ENCODE assay signal across 9 mouse cellular contexts in genomic region chr8:94183117-94183516, GRCm38 (mm10). TPM values are rescaled to one million over a fixed set of nuclear protein-coding genes. Genes with fewer than 3 reads are reported as not detected.
A peak's percentile ranks its signal among the peaks of the same experiment; 100 is the strongest.
DNase-seq lines count a peak whose midpoint lies in the region; ATAC-seq and TF ChIP-seq lines count a peak whose summit lies in the region.
"Had no signal": no experiment of that assay in that cellular context is flagged by ENCODE, and none has a peak within 500 bp of the region (broad histone marks: within the 10 kb centered on the region; RNA-seq: fewer than 3 reads in every experiment).

No protein-coding gene starts in this region.

- TF ChIP-seq POLR2A in CH12.LX (IDR thresholded peaks at IDR 0.05; ENCODE audit: low read depth, low read length): peak; percentile 69

- no peak; the same call in none of the 2 replicates for TF ChIP-seq RAD21 in CH12.LX (IDR thresholded peaks at IDR 0.05; ENCODE audit: low read depth, low read length)

- H3K4me2 ChIP-seq in CH12.LX (ENCODE audit: insufficient read depth, low read depth, poor library complexity, severe bottlenecking): peak overlapping the region; percentile 93
- peak overlapping the region; percentile 52 for H3K4me2 ChIP-seq in forebrain, embryonic 13.5 days

- peaks cover 21 to 51% of the 10 kb centered on the region in 2 experiments for H3K4me1 ChIP-seq in CH12.LX (ENCODE audit: control insufficient read depth in 1 of 2, insufficient read depth in 2 of 2)
- H3K4me1 ChIP-seq in forebrain, embryonic 13.5 days: peaks cover 42% of the 10 kb centered on the region

- H3K79me2 ChIP-seq in CH12.LX (replicated peaks; ENCODE audit: control insufficient read depth, extremely low read depth, insufficient read depth, poor library complexity, severe bottlenecking): peaks cover 4% of the 10 kb centered on the region; the same call in 1 of the 2 replicates

- peak overlapping the region; percentile 94 for H3K27ac ChIP-seq in CH12.LX (ENCODE audit: insufficient read depth, low read depth)
- H3K27ac ChIP-seq in forebrain, embryonic 13.5 days: no peak overlapping the region
- peak overlapping the region; percentile 69 for H3K27ac ChIP-seq in layer of hippocampus, adult 2 months

- intact Hi-C loops in heart, postnatal 25 days (cut with DNase I): no loop called here

- in situ Hi-C loops in CH12.LX (cut with MboI; ENCODE audit: low pct_ligation_motif_present, low pct_unique_long_range_greater_than_20kb, low sequenced_read_pairs): loop anchor here (25.0 kb wide), 1 partner anchor 496 kb away; no protein-coding TSS in a partner anchor

- H3K4me3 ChIP-seq in CH12.LX (replicated peaks in 1 of 3; ENCODE audit: low read depth in 2 of 3, low read length in 2 of 3, poor library complexity in 1 of 3): peak overlapping the region; percentile 39 to 54 (median 51)
- H3K4me3 ChIP-seq in forebrain, embryonic 13.5 days: peak overlapping the region; percentile 2
- peak overlapping the region; percentile 41 for H3K4me3 ChIP-seq in layer of hippocampus, adult 2 months

- peak; percentile 92 for DNase-seq in CH12.LX (ENCODE audit: extremely low read depth)
- DNase-seq in adrenal gland, postnatal 25 days: peak; percentile 82
- DNase-seq in heart, postnatal 25 days (ENCODE audit: low spot score): peak; percentile 64
- DNase-seq in layer of hippocampus, adult 2 months (ENCODE audit: low spot score in 2 of 2): peak; percentile 70 to 76
- DNase-seq in lung, postnatal 25 days (ENCODE audit: low spot score): peak; percentile 79
- peak; percentile 69 for DNase-seq in retina, embryonic 14.5 days (ENCODE audit: low spot score)
- DNase-seq in thymus, postnatal 25 days: peak; percentile 63

- peak overlapping the region; percentile 90 for H3K9ac ChIP-seq in CH12.LX (ENCODE audit: insufficient read depth, low read depth)
- no peak overlapping the region for H3K9ac ChIP-seq in forebrain, embryonic 13.5 days

- no peak for TF ChIP-seq EP300 in CH12.LX (IDR thresholded peaks at IDR 0.05; ENCODE audit: low read length)

- under 1% methylated on average over 16 of the region's 16 CpGs for WGBS in forebrain, embryonic 13.5 days

- H3K27me3 ChIP-seq in CH12.LX (replicated peaks): peaks cover 56% of the 10 kb centered on the region
- H3K27me3 ChIP-seq in forebrain, embryonic 13.5 days: peaks cover 91% of the 10 kb centered on the region

- ATAC-seq in forebrain, embryonic 13.5 days: peak; percentile 76

- peak in 1 of 2 experiments; percentile 81; a peak in 2 of 4 replicates for TF ChIP-seq CTCF in CH12.LX (conservative IDR thresholded peaks at IDR 0.05 in 1 of 2, IDR thresholded peaks at IDR 0.05 in 1 of 2; ENCODE audit: low read depth in 2 of 2, low read length in 2 of 2)
- TF ChIP-seq CTCF in layer of hippocampus, adult 2 months (conservative IDR thresholded peaks at IDR 0.05): peak; percentile 82

- H3K9me3 ChIP-seq in CH12.LX (replicated peaks; ENCODE audit: low read length): no peaks in the 10 kb centered on the region
- no peaks in the 10 kb centered on the region for H3K9me3 ChIP-seq in forebrain, embryonic 13.5 days (replicated peaks)

- H3K36me3 ChIP-seq in CH12.LX (replicated peaks in 1 of 2; ENCODE audit: control insufficient read depth in 1 of 2, insufficient read depth in 1 of 2, low read length in 1 of 2): no peaks in the 10 kb centered on the region
- no peaks in the 10 kb centered on the region for H3K36me3 ChIP-seq in forebrain, embryonic 13.5 days (ENCODE audit: poor library complexity, severe bottlenecking)

- dilution Hi-C loops in CH12.LX (cut with MboI; ENCODE audit: extremely low pct_ligation_motif_present, extremely low pct_unique_long_range_greater_than_20kb, low sequenced_read_pairs): no loop called here

TF ChIP-seq in CH12.LX, 34 proteins besides CTCF, POLR2A, EP300 and RAD21 (continues in another document):
- TF ChIP-seq RCOR1 (conservative IDR thresholded peaks at IDR 0.05; ENCODE audit: low read depth, low read length): no peak
- TF ChIP-seq MYC (IDR thresholded peaks at IDR 0.05; ENCODE audit: low read depth, low read length): peak; percentile 80; the same call in 1 of the 2 replicates
- no peak for TF ChIP-seq USF1 (IDR thresholded peaks at IDR 0.05; ENCODE audit: low read depth, low read length)
- no peak for TF ChIP-seq CHD2 (IDR thresholded peaks at IDR 0.05; ENCODE audit: low read length)
- no peak for TF ChIP-seq POLR2AphosphoS2 (IDR thresholded peaks at IDR 0.05; ENCODE audit: low read depth, low read length)
- TF ChIP-seq USF2 (conservative IDR thresholded peaks at IDR 0.05; ENCODE audit: low read depth, low read length): no peak
- TF ChIP-seq NELFE (IDR thresholded peaks at IDR 0.05; ENCODE audit: low read depth, low read length): peak; percentile 28; the same call in 1 of the 2 replicates
- TF ChIP-seq ELF1 (IDR thresholded peaks at IDR 0.05; ENCODE audit: low read depth, low read length): peak; percentile 41; the same call in 1 of the 2 replicates
- TF ChIP-seq TBP (conservative IDR thresholded peaks at IDR 0.05; ENCODE audit: low read depth, low read length): no peak; the same call in 1 of the 2 replicates
- no peak for TF ChIP-seq KAT2A (IDR thresholded peaks at IDR 0.05; ENCODE audit: insufficient replicate concordance, low read length)
- TF ChIP-seq SMC3 (IDR thresholded peaks at IDR 0.05; ENCODE audit: low read depth, low read length): peak; percentile 40
- no peak for TF ChIP-seq E2F4 (IDR thresholded peaks at IDR 0.05; ENCODE audit: insufficient replicate concordance, low read depth, low read length)
- TF ChIP-seq UBTF (IDR thresholded peaks at IDR 0.05; ENCODE audit: low read depth, low read length): 0 out of 2 replicates have a peak, but pooled peaks have one; percentile 22
- TF ChIP-seq SIN3A (IDR thresholded peaks at IDR 0.05; ENCODE audit: low read length): no peak
- peak; percentile 62; the same call in 1 of the 2 replicates for TF ChIP-seq MEF2A (IDR thresholded peaks at IDR 0.05; ENCODE audit: borderline replicate concordance, low read depth, low read length)
- TF ChIP-seq JUND (conservative IDR thresholded peaks at IDR 0.05; ENCODE audit: low read depth, low read length): no peak
- TF ChIP-seq ZMIZ1 (IDR thresholded peaks at IDR 0.05; ENCODE audit: low read depth, low read length): no peak
- no peak for TF ChIP-seq PAX5 (IDR thresholded peaks at IDR 0.05; ENCODE audit: low read length)
- TF ChIP-seq ZC3H11A (IDR thresholded peaks at IDR 0.05; ENCODE audit: low read depth, low read length): no peak
- peak; percentile 72 for TF ChIP-seq BHLHE40 (IDR thresholded peaks at IDR 0.05; ENCODE audit: low read depth, low read length)
- TF ChIP-seq ETS1 (conservative IDR thresholded peaks at IDR 0.05; ENCODE audit: low read depth, low read length): no peak; the same call in 1 of the 2 replicates
- peak; percentile 65 for TF ChIP-seq IRF4 (IDR thresholded peaks at IDR 0.05; ENCODE audit: low read depth, low read length)
- peak; percentile 64; the same call in 1 of the 2 replicates for TF ChIP-seq NRF1 (IDR thresholded peaks at IDR 0.05; ENCODE audit: low read depth, low read length)
- peak; percentile 68 for TF ChIP-seq MAX (IDR thresholded peaks at IDR 0.05; ENCODE audit: low read length)
- peak; percentile 68; the same call in 1 of the 2 replicates for TF ChIP-seq MAZ (IDR thresholded peaks at IDR 0.05; ENCODE audit: low read depth, low read length)
- no peak for TF ChIP-seq MAFK (IDR thresholded peaks at IDR 0.05; ENCODE audit: insufficient replicate concordance, low read length)
- no peak for TF ChIP-seq JUN (IDR thresholded peaks at IDR 0.05; ENCODE audit: insufficient read depth, low read depth, low read length)
- TF ChIP-seq CHD1 (IDR thresholded peaks at IDR 0.05; ENCODE audit: low read depth, low read length): no peak
- TF ChIP-seq GABPA (IDR thresholded peaks at IDR 0.05; ENCODE audit: insufficient replicate concordance, low read depth, low read length): no peak

RNA-seq across cellular contexts. Expression of gene Mt1, which starts 4.2 kb away (rescaled TPM):
- 174 and 239 TPM in 2 replicates for total RNA-seq in CH12.LX (2012; rRNA removed)
- 13.6 and 19.9 TPM in 2 replicates for total RNA-seq in CH12.LX (2014; rRNA removed)
- 57.4 and 62.7 TPM in 2 replicates for polyA plus RNA-seq in CH12.LX (2012; ENCODE audit: insufficient read length, low read depth)
- total RNA-seq in adrenal gland, postnatal 25 days (2021): 182 and 239 TPM in 2 replicates
- 91.0 and 105 TPM in 2 replicates for polyA plus RNA-seq in forebrain, embryonic 13.5 days (2015; fragmentation: Nextera tagmentation; extraction: Ambion mirVana)
- 100 to 1,000 TPM; 270 to 370 TPM for total RNA-seq in heart, postnatal 25 days (2021)
- 100 to 1,000 TPM; 636 to 650 TPM for total RNA-seq in layer of hippocampus, adult 2 months (2021)

RNA-seq across cellular contexts. Expression of gene Mt2, which starts 10.7 kb away (rescaled TPM):
- total RNA-seq in CH12.LX (2012; rRNA removed) (109 and 212 TPM in 2 replicates), CH12.LX (2014; rRNA removed) (4.1 and 4.3 TPM in 2 replicates)
- 49.4 and 54.4 TPM in 2 replicates for polyA plus RNA-seq in CH12.LX (2012; ENCODE audit: insufficient read length, low read depth)
- 81.5 and 159 TPM in 2 replicates for total RNA-seq in adrenal gland, postnatal 25 days (2021)
- 41.0 and 48.0 TPM in 2 replicates for polyA plus RNA-seq in forebrain, embryonic 13.5 days (2015; fragmentation: Nextera tagmentation; extraction: Ambion mirVana)
- total RNA-seq in heart, postnatal 25 days (2021): 100 to 1,000 TPM in 1 of 2 experiments, 10 to 100 TPM in 1; 47.6 to 115 TPM
- total RNA-seq in layer of hippocampus, adult 2 months (2021): 100 to 1,000 TPM; 545 to 546 TPM

RNA-seq across cellular contexts. Expression of gene Mt3, which starts 30.7 kb away (rescaled TPM):
- total RNA-seq in CH12.LX (2012; rRNA removed) (20.0 and 20.6 TPM in 2 replicates), CH12.LX (2014; rRNA removed) (not detected in 2 replicates)
- polyA plus RNA-seq in CH12.LX (2012; ENCODE audit: insufficient read length, low read depth): 1.9 and 2.5 TPM in 2 replicates
- 6.4 and 8.0 TPM in 2 replicates for total RNA-seq in adrenal gland, postnatal 25 days (2021)
- 188 and 208 TPM in 2 replicates for polyA plus RNA-seq in forebrain, embryonic 13.5 days (2015; fragmentation: Nextera tagmentation; extraction: Ambion mirVana)
- total RNA-seq in heart, postnatal 25 days (2021): 1 to 10 TPM; 3.2 to 5.6 TPM
- 1,000 to 10,000 TPM; 1,175 to 1,192 TPM for total RNA-seq in layer of hippocampus, adult 2 months (2021)

RNA-seq across cellular contexts. Expression of gene Nup93, which starts 31.2 kb away (rescaled TPM):
- 46.0 and 65.9 TPM in 2 replicates for total RNA-seq in CH12.LX (2012; rRNA removed)
- total RNA-seq in CH12.LX (2014; rRNA removed): 86.2 and 88.3 TPM in 2 replicates
- polyA plus RNA-seq in CH12.LX (2012; ENCODE audit: insufficient read length, low read depth): 99.6 and 102 TPM in 2 replicates
- 16.1 and 21.9 TPM in 2 replicates for total RNA-seq in adrenal gland, postnatal 25 days (2021)
- 83.6 and 98.8 TPM in 2 replicates for polyA plus RNA-seq in forebrain, embryonic 13.5 days (2015; fragmentation: Nextera tagmentation; extraction: Ambion mirVana)
- 10 to 100 TPM; 15.3 to 15.5 TPM for total RNA-seq in heart, postnatal 25 days (2021)
- 10 to 100 TPM; 62.9 to 66.3 TPM for total RNA-seq in layer of hippocampus, adult 2 months (2021)

RNA-seq across cellular contexts. Expression of gene Mt4, which starts 46.1 kb away (rescaled TPM):
- total RNA-seq in CH12.LX (2012; rRNA removed): not detected in 2 replicates
- not detected in 2 replicates for total RNA-seq in CH12.LX (2014; rRNA removed)
- not detected in 2 replicates for polyA plus RNA-seq in CH12.LX (2012; ENCODE audit: insufficient read length, low read depth)
- total RNA-seq in adrenal gland, postnatal 25 days (2021): not detected in 2 replicates
- polyA plus RNA-seq in forebrain, embryonic 13.5 days (2015; fragmentation: Nextera tagmentation; extraction: Ambion mirVana): not detected in 2 replicates
- not detected for total RNA-seq in heart, postnatal 25 days (2021)
- not detected for total RNA-seq in layer of hippocampus, adult 2 months (2021)
- polyA plus RNA-seq: gonadal fat pad, adult 2 months had no signal

Comparison
In these comparisons a context has a peak if more than half of its experiments do, and no peak if none do; other contexts are left out.
1. RNA of gene Mt3, which starts 30.7 kb away (total RNA-seq): 1,175 to 1,192 TPM in layer of hippocampus, adult 2 months; 20.0 to 20.6 TPM in CH12.LX, 6.4 to 8.0 TPM in adrenal gland, postnatal 25 days and 3.2 to 5.6 TPM in heart, postnatal 25 days; every median in the first group is over 10 times any median in the second.
2. Peak in every context shown above with its lines, with median percentiles within 50 percentile points of each other: DNase-seq and H3K4me3 ChIP-seq.